Mouse (Mus musculus) embryonic fibroblast, embryonic 13.5 days (primary cell): ENCODE results near the gene Vps33a.

ENCODE experiments used
- CTCF ChIP-seq: IDR thresholded peaks from 2 replicates; pipeline ENCODE4 v1.5.1; 2011; ENCODE audit warnings: mild to moderate bottlenecking, control low read depth, low read length, moderate library complexity, borderline replicate concordance; ENCODE audit not compliant: insufficient read depth
- POLR2A ChIP-seq: IDR thresholded peaks from 2 replicates; pipeline ENCODE4 v1.6.1; 2011; ENCODE audit warnings: low read depth, mild to moderate bottlenecking, control low read depth, low read length, moderate library complexity

DNA sequence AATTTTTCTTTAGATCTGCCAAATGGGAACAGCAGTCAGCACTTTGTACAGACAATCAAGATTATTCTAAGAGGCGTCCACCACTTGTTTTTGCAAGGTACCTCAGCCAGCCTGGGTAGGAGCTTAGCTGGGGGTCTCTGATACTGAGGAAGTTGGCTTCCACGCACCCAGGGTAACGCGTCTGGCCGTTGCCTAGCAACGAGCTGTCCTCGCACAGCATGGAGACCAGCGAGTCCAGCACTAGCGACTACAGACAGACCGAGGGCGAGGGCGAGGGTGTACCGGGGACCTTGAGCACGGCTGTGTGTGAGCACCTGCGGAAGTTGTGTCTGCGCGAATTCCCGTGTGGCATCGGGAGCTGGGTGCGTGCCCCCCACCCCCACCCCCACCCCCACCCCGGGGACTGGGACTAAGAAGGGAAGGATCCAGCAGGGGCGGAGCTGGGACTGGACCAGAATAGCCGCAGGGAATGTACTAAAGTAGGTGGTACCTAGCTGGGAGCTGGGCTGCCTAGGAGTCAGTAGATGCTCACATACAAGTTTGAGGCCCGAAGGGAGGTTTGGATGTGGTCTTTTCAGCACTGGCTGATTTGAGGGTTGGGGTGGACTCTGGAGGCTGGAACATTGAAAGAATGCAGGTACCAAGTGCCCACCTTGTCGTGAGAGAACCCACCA is 83.6 kb downstream of the Vps33a start, which contains the start of the genes Lrrc43 and Il31:
- TF ChIP-seq POLR2A = no peak
- no peak for TF ChIP-seq CTCF
